Mouse (Mus musculus) gastrocnemius, adult 8-10 months (tissue): ENCODE results near the gene Mark2. TPM values are rescaled to one million over a fixed set of nuclear protein-coding genes. Genes with fewer than 3 reads are reported as not detected.

Source experiments
- DNase-seq, 2 experiments: peaks; one replicate each; pipeline ENCODE4 v3.0.0; 2022; ENCODE audit warnings: low spot score in 2 of 2
- total RNA-seq, 4 experiments: library from RNA; stranded (reverse); gene quantifications; 2 replicates each; pipeline ENCODE4 v1.2.4; 2022

The Mark2 gene
- total RNA-seq, 4 experiments from 2014 or later = 31.8 to 40.1 (median 35.2) TPM

GRCm38 (mm10) chr19:7295071-7295658 lies 46.5 kb downstream of the Mark2 start:
- no peak for DNase-seq

- DNase-seq = no peak
Measured at GRCm38 (mm10) chr19:7294098-7294876, 47.4 kb downstream of the Mark2 start.

GRCm38 (mm10) chr19:7291958-7292709 lies 49.5 kb downstream of the Mark2 start:
- no peak for DNase-seq

- DNase-seq = no peak
Measured at GRCm38 (mm10) chr19:7289767-7290166, 51.9 kb downstream of the Mark2 start.

- DNase-seq = no peak
Measured at GRCm38 (mm10) chr19:7288288-7288687, 53.4 kb downstream of the Mark2 start.

- no peak for DNase-seq
Measured at GRCm38 (mm10) chr19:7286563-7287315, 54.9 kb downstream of the Mark2 start.

- no peak for DNase-seq
Measured at GRCm38 (mm10) chr19:7280557-7281330, 60.9 kb downstream of the Mark2 start.

- peak in 1 of 2 experiments; percentile 57 for DNase-seq
Measured at GRCm38 (mm10) chr19:7279114-7279513, 62.5 kb downstream of the Mark2 start.

GRCm38 (mm10) chr19:7278200-7278906 lies 63.3 kb downstream of the Mark2 start:
- no peak for DNase-seq

GRCm38 (mm10) chr19:7276796-7277195 lies 64.9 kb downstream of the Mark2 start:
- DNase-seq = no peak

GRCm38 (mm10) chr19:7276053-7276659 lies 65.5 kb downstream of the Mark2 start:
- no peak for DNase-seq

GRCm38 (mm10) chr19:7275131-7275789 lies 66.4 kb downstream of the Mark2 start:
- no peak for DNase-seq

GRCm38 (mm10) chr19:7274326-7274990 lies 67.2 kb downstream of the Mark2 start:
- DNase-seq = no peak

GRCm38 (mm10) chr19:7273486-7273885 lies 68.2 kb downstream of the Mark2 start:
- DNase-seq = no peak

- DNase-seq = no peak
Measured at GRCm38 (mm10) chr19:7269290-7270044, 72.2 kb downstream of the Mark2 start.

- DNase-seq = peak; percentile 58 to 68
Measured at GRCm38 (mm10) chr19:7268722-7269090, 73.0 kb downstream of the Mark2 start.

- DNase-seq = peak; percentile 56 to 72
Measured at GRCm38 (mm10) chr19:7267781-7268721, 73.6 kb downstream of the Mark2 start.
